Comparison of ENCODE assay signal across 24 mouse cellular contexts in genomic region chr2:179516559-179516958, GRCm38 (mm10).
DNase-seq lines count a peak whose midpoint lies in the region; ATAC-seq and TF ChIP-seq lines count a peak whose summit lies in the region.
"Had no signal": no experiment of that assay in that cellular context is flagged by ENCODE, and none has a peak within 500 bp of the region (broad histone marks: within the 10 kb centered on the region; RNA-seq: fewer than 3 reads in every experiment).

No protein-coding gene starts in this region.

- no peaks in the 10 kb centered on the region for H3K9me3 ChIP-seq in intestine, embryonic 15.5 days
- H3K9me3 ChIP-seq in intestine, postnatal 0 days (ENCODE audit: control insufficient read depth), result no peaks in the 10 kb centered on the region
- H3K9me3 ChIP-seq: embryonic facial prominence, embryonic 10.5 days; embryonic facial prominence, embryonic 12.5 days; forebrain, embryonic 13.5 days; forebrain, embryonic 15.5 days had no signal

- no peak for TF ChIP-seq CTCF in intestine, postnatal 0 days (IDR thresholded peaks at IDR 0.05; ENCODE audit: low read depth)

- H3K4me3 ChIP-seq in intestine, embryonic 15.5 days (replicated peaks), result no peak overlapping the region
- H3K4me3 ChIP-seq in intestine, postnatal 0 days (ENCODE audit: low read depth, low read length), result no peak overlapping the region
- H3K4me3 ChIP-seq: embryonic facial prominence, embryonic 10.5 days; embryonic facial prominence, embryonic 12.5 days; forebrain, embryonic 13.5 days; forebrain, embryonic 15.5 days had no signal

- no peaks in the 10 kb centered on the region for H3K4me1 ChIP-seq in intestine, embryonic 15.5 days (replicated peaks)
- H3K4me1 ChIP-seq in intestine, postnatal 0 days (replicated peaks; ENCODE audit: control insufficient read depth, insufficient read depth, low read length), result 0 out of 2 replicates have a peak, but pooled peaks cover 3% of the 10 kb centered on the region

- H3K9ac ChIP-seq in intestine, embryonic 15.5 days, result no peak overlapping the region
- no peak overlapping the region for H3K9ac ChIP-seq in intestine, postnatal 0 days (ENCODE audit: low read depth, low read length)
- H3K9ac ChIP-seq: embryonic facial prominence, embryonic 12.5 days; forebrain, embryonic 13.5 days; forebrain, embryonic 15.5 days; forebrain, postnatal 0 days had no signal

- DNase-seq in adrenal gland, adult 2 months, result peak; percentile 10
- no peak for DNase-seq in adrenal gland, adult 8-10 months
- peak; percentile 12 to 20 for DNase-seq in adrenal gland, postnatal 36 days
- no peak for DNase-seq in adrenal gland, postnatal 10 days
- DNase-seq in gastrocnemius, adult 18-20 months (ENCODE audit: low spot score), result no peak
- DNase-seq in heart, adult 8-10 months (ENCODE audit: low spot score), result no peak
- DNase-seq: B cell, adult 2 months; cerebellum, adult 11-12 months; cerebellum, adult 2 months; cerebellum, adult 9-10 months; cerebellum, postnatal 10 days; cerebellum, postnatal 25 days; forebrain, postnatal 0 days had no signal

- ATAC-seq in intestine, embryonic 15.5 days, result peak; percentile 85
- 0 out of 2 replicates have a peak, but pooled peaks have one; percentile 49 for ATAC-seq in intestine, postnatal 0 days
- ATAC-seq: activated CD4-positive, CD25-positive, alpha-beta regulatory T cell, adult 4 months; CD4-positive, CD25-positive, alpha-beta regulatory T cell, adult 4 months; forebrain, embryonic 13.5 days; forebrain, embryonic 15.5 days; forebrain, postnatal 0 days; Patski had no signal

- H3K27me3 ChIP-seq in intestine, embryonic 15.5 days (replicated peaks), result 0 out of 2 replicates have a peak, but pooled peaks cover 5% of the 10 kb centered on the region
- peaks cover 22% of the 10 kb centered on the region; the same call in 1 of the 2 replicates for H3K27me3 ChIP-seq in intestine, postnatal 0 days (replicated peaks; ENCODE audit: control insufficient read depth, insufficient read depth, low read length)
- H3K27me3 ChIP-seq: CH12.LX; embryonic facial prominence, embryonic 12.5 days; forebrain, embryonic 13.5 days; forebrain, embryonic 15.5 days; Patski had no signal

- H3K36me3 ChIP-seq in intestine, embryonic 15.5 days, result no peaks in the 10 kb centered on the region
- H3K36me3 ChIP-seq in intestine, postnatal 0 days (ENCODE audit: control insufficient read depth, insufficient read depth), result no peaks in the 10 kb centered on the region
- H3K36me3 ChIP-seq: embryonic facial prominence, embryonic 10.5 days; embryonic facial prominence, embryonic 12.5 days; forebrain, embryonic 15.5 days; G1E had no signal

- no peak overlapping the region for H3K4me2 ChIP-seq in intestine, embryonic 15.5 days (replicated peaks)
- H3K4me2 ChIP-seq in intestine, postnatal 0 days (replicated peaks; ENCODE audit: low read depth), result no peak overlapping the region
- H3K4me2 ChIP-seq: embryonic facial prominence, embryonic 12.5 days; forebrain, embryonic 13.5 days; forebrain, embryonic 15.5 days had no signal

- H3K27ac ChIP-seq in intestine, embryonic 15.5 days, result no peak overlapping the region
- H3K27ac ChIP-seq in intestine, postnatal 0 days (ENCODE audit: low read depth, low read length), result no peak overlapping the region
- H3K27ac ChIP-seq: embryonic facial prominence, embryonic 10.5 days; embryonic facial prominence, embryonic 12.5 days; forebrain, embryonic 13.5 days; forebrain, embryonic 15.5 days had no signal

- WGBS in intestine, embryonic 15.5 days, result 51% methylated on average over 9 of the region's 9 CpGs
- 36% methylated on average over 9 of the region's 9 CpGs for WGBS in intestine, postnatal 0 days

Comparison
In these comparisons a context has a peak if more than half of its experiments do, and no peak if none do; other contexts are left out.
1. DNase-seq: peak in adrenal gland, adult 2 months (single experiment) and adrenal gland, postnatal 36 days (2 of 2); none in adrenal gland, adult 8-10 months (single experiment), adrenal gland, postnatal 10 days (single experiment), gastrocnemius, adult 18-20 months (single experiment) and heart, adult 8-10 months (single experiment).